Mouse (Mus musculus): ENCODE measurements around the gene Selenoo. TPM values are rescaled to one million over a fixed set of nuclear protein-coding genes. Genes with fewer than 3 reads are reported as not detected.

Selenoo gene
- total RNA-seq, 2 experiments from 2014 or later = 29.8 to 29.9 TPM

GRCm38 (mm10) chr15:89075478-89076147 lies 13.3 kb upstream of the Selenoo start:
- peak; percentile 96 for DNase-seq

GRCm38 (mm10) chr15:89076156-89076731 lies 12.6 kb upstream of the Selenoo start:
- peak; percentile 76 for DNase-seq

GRCm38 (mm10) chr15:89078208-89078836 lies 10.6 kb upstream of the Selenoo start:
- DNase-seq = peak; percentile 67

- no peak for DNase-seq
Observed at GRCm38 (mm10) chr15:89083906-89084305, 5.0 kb upstream of the Selenoo start.

GRCm38 (mm10) chr15:89084826-89085225 lies 4.1 kb upstream of the Selenoo start:
- DNase-seq = no peak

- DNase-seq = peak; percentile 67
Observed at GRCm38 (mm10) chr15:89089248-89090051, 566 bp downstream of the Selenoo start.

- DNase-seq = no peak
Observed at GRCm38 (mm10) chr15:89090662-89091061, 1.8 kb downstream of the Selenoo start.

GRCm38 (mm10) chr15:89092181-89092580 lies 3.3 kb downstream of the Selenoo start:
- DNase-seq = no peak

- no peak for DNase-seq
Observed at GRCm38 (mm10) chr15:89097450-89097849, 8.6 kb downstream of the Selenoo start.

- no peak for DNase-seq
Observed at GRCm38 (mm10) chr15:89098616-89099015, 9.7 kb downstream of the Selenoo start.

- no peak for DNase-seq
Observed at GRCm38 (mm10) chr15:89100823-89101222, 11.9 kb downstream of the Selenoo start.

- no peak for DNase-seq
Observed at GRCm38 (mm10) chr15:89102646-89103045, 13.8 kb downstream of the Selenoo start.

GRCm38 (mm10) chr15:89103921-89104320 lies 15.0 kb downstream of the Selenoo start:
- DNase-seq = no peak

GRCm38 (mm10) chr15:89104425-89104824 lies 15.5 kb downstream of the Selenoo start:
- DNase-seq = no peak

- no peak for DNase-seq
Observed at GRCm38 (mm10) chr15:89106073-89106472, 17.2 kb downstream of the Selenoo start.

- DNase-seq = no peak
Observed at GRCm38 (mm10) chr15:89106976-89107375, 18.1 kb downstream of the Selenoo start.

GRCm38 (mm10) chr15:89110147-89110546 lies 21.3 kb downstream of the Selenoo start:
- peak; percentile 73 for DNase-seq

GRCm38 (mm10) chr15:89118007-89118406 lies 29.1 kb downstream of the Selenoo start:
- DNase-seq = no peak

- DNase-seq = peak; percentile 97
Observed at GRCm38 (mm10) chr15:89122649-89123366, 33.9 kb downstream of the Selenoo start, which contains the start of gene Tubgcp6. Gene Tubgcp6 (minus strand): TSS chr15:89123112.

- peak; percentile 52 for DNase-seq
Observed at GRCm38 (mm10) chr15:89123595-89123994, 34.7 kb downstream of the Selenoo start.

GRCm38 (mm10) chr15:89124312-89124711 lies 35.4 kb downstream of the Selenoo start:
- DNase-seq = no peak

- no peak for DNase-seq
Observed at GRCm38 (mm10) chr15:89125351-89125750, 36.5 kb downstream of the Selenoo start.

Data from adrenal gland, postnatal 10 days (tissue).